Mouse (Mus musculus): ENCODE measurements around the gene Fam171a1. TPM values are rescaled to one million over a fixed set of nuclear protein-coding genes. Genes with fewer than 3 reads are reported as not detected.
"Not testable (repeated sequence)": the region's sequence is repeated elsewhere in the genome, so short reads cannot be mapped to it uniquely, and the experiment has no call there.

Gene Fam171a1
- total RNA-seq, 2 experiments from 2014 or later: 0.16 to 0.29 TPM

- no peak for ATAC-seq (ENCODE audit: poor library complexity, severe bottlenecking)
Measured at GRCm38 (mm10) chr2:3168719-3169402, 54.8 kb downstream of the Fam171a1 start.

- no peak for ATAC-seq (ENCODE audit: poor library complexity, severe bottlenecking)
Measured at GRCm38 (mm10) chr2:3169403-3169747, 55.4 kb downstream of the Fam171a1 start.

- no peak for ATAC-seq (ENCODE audit: poor library complexity, severe bottlenecking)
Measured at GRCm38 (mm10) chr2:3171774-3172173, 57.8 kb downstream of the Fam171a1 start.

- no peak for ATAC-seq (ENCODE audit: poor library complexity, severe bottlenecking)
Measured at GRCm38 (mm10) chr2:3172656-3173055, 58.6 kb downstream of the Fam171a1 start.

- no peak for ATAC-seq (ENCODE audit: poor library complexity, severe bottlenecking)
Measured at GRCm38 (mm10) chr2:3174890-3175289, 60.9 kb downstream of the Fam171a1 start.

GRCm38 (mm10) chr2:3175988-3176387 is 62.0 kb downstream of the Fam171a1 start:
- not testable (repeated sequence) for ATAC-seq (ENCODE audit: poor library complexity, severe bottlenecking)

- no peak for ATAC-seq (ENCODE audit: poor library complexity, severe bottlenecking)
Measured at GRCm38 (mm10) chr2:3176751-3177150, 62.7 kb downstream of the Fam171a1 start.

GRCm38 (mm10) chr2:3180550-3180949 is 66.5 kb downstream of the Fam171a1 start:
- ATAC-seq (ENCODE audit: poor library complexity, severe bottlenecking): no peak

- no peak for ATAC-seq (ENCODE audit: poor library complexity, severe bottlenecking)
Measured at GRCm38 (mm10) chr2:3183656-3184055, 69.6 kb downstream of the Fam171a1 start.

- no peak for ATAC-seq (ENCODE audit: poor library complexity, severe bottlenecking)
Measured at GRCm38 (mm10) chr2:3185335-3185734, 71.3 kb downstream of the Fam171a1 start.

GRCm38 (mm10) chr2:3188745-3189475 is 74.9 kb downstream of the Fam171a1 start:
- no peak for ATAC-seq (ENCODE audit: poor library complexity, severe bottlenecking)

GRCm38 (mm10) chr2:3191149-3191548 is 77.1 kb downstream of the Fam171a1 start:
- no peak for ATAC-seq (ENCODE audit: poor library complexity, severe bottlenecking)

- ATAC-seq (ENCODE audit: poor library complexity, severe bottlenecking): no peak
Measured at GRCm38 (mm10) chr2:3195511-3195910, 81.5 kb downstream of the Fam171a1 start.

- ATAC-seq (ENCODE audit: poor library complexity, severe bottlenecking): no peak
Measured at GRCm38 (mm10) chr2:3200422-3200821, 86.4 kb downstream of the Fam171a1 start.

GRCm38 (mm10) chr2:3206975-3207642 is 93.1 kb downstream of the Fam171a1 start:
- ATAC-seq (ENCODE audit: poor library complexity, severe bottlenecking): no peak

GRCm38 (mm10) chr2:3215480-3215879 is 101.5 kb downstream of the Fam171a1 start:
- no peak for ATAC-seq (ENCODE audit: poor library complexity, severe bottlenecking)

GRCm38 (mm10) chr2:3216617-3217016 is 102.6 kb downstream of the Fam171a1 start:
- ATAC-seq (ENCODE audit: poor library complexity, severe bottlenecking): no peak

- not testable (repeated sequence) for ATAC-seq (ENCODE audit: poor library complexity, severe bottlenecking)
Measured at GRCm38 (mm10) chr2:3217577-3217976, 103.6 kb downstream of the Fam171a1 start.

GRCm38 (mm10) chr2:3218225-3218624 is 104.2 kb downstream of the Fam171a1 start:
- ATAC-seq (ENCODE audit: poor library complexity, severe bottlenecking): no peak

- no peak for ATAC-seq (ENCODE audit: poor library complexity, severe bottlenecking)
Measured at GRCm38 (mm10) chr2:3228475-3228874, 114.5 kb downstream of the Fam171a1 start.

- peak; percentile 62 for ATAC-seq (ENCODE audit: poor library complexity, severe bottlenecking)
Measured at GRCm38 (mm10) chr2:3229060-3229459, 115.0 kb downstream of the Fam171a1 start.

GRCm38 (mm10) chr2:3239255-3239654 is 125.2 kb downstream of the Fam171a1 start:
- no peak for ATAC-seq (ENCODE audit: poor library complexity, severe bottlenecking)
